Mouse (Mus musculus) ES-Bruce4 (cell line): ENCODE results near the gene Tle3.

Source experiments
- CTCF ChIP-seq: IDR thresholded peaks from one replicate; pipeline ENCODE4 v1.8.1; 2011; ENCODE audit warnings: low read depth, low read length
- EP300 ChIP-seq: IDR thresholded peaks from 2 replicates; pipeline ENCODE4 v1.6.1; 2011; ENCODE audit warnings: low read depth, low read length; ENCODE audit not compliant: insufficient read depth
- POLR2A ChIP-seq: IDR thresholded peaks from one replicate; pipeline ENCODE4 v1.8.1; 2011; ENCODE audit warnings: low read length; ENCODE audit not compliant: insufficient read depth

GRCm38 (mm10) chr9:61442951-61443630 lies 70.9 kb downstream of the Tle3 start:
- TF ChIP-seq EP300 (no peak), CTCF (no peak), POLR2A (no peak)
